11 mouse cellular contexts compared by ENCODE assay signal in genomic region chr5:23874457-23874856, GRCm38 (mm10). TPM values are rescaled to one million over a fixed set of nuclear protein-coding genes. Genes with fewer than 3 reads are reported as not detected.
DNase-seq lines count a peak whose midpoint lies in the region; ATAC-seq and TF ChIP-seq lines count a peak whose summit lies in the region.
"Had no signal": no experiment of that assay in that cellular context is flagged by ENCODE, and none has a peak within 500 bp of the region (broad histone marks: within the 10 kb centered on the region; RNA-seq: fewer than 3 reads in every experiment).

No protein-coding gene starts in this region.

- peak overlapping the region; percentile 21 for H3K4me2 ChIP-seq in heart, postnatal 0 days (ENCODE audit: low read depth, low read length)
- H3K4me2 ChIP-seq: midbrain, embryonic 11.5 days had no signal

- DNase-seq in ZHBTc4 (ENCODE audit: low read depth, low spot score) = peak; percentile 51
- DNase-seq in heart, postnatal 0 days (ENCODE audit: low spot score) = peak; percentile 80
- DNase-seq in thymus, postnatal 0 days (ENCODE audit: low spot score) = no peak
- DNase-seq in kidney, postnatal 4 days = no peak
- DNase-seq: kidney, adult 2 months; thymus, postnatal 14 days had no signal

- H3K4me1 ChIP-seq in heart, postnatal 0 days (ENCODE audit: control insufficient read depth, insufficient read depth) = peaks cover 26% of the 10 kb centered on the region

- no peak overlapping the region for H3K4me3 ChIP-seq in heart, postnatal 0 days (ENCODE audit: low read depth, low read length)

- TF ChIP-seq EP300 in heart, postnatal 0 days (IDR thresholded peaks at IDR 0.05; ENCODE audit: low read depth) = no peak; the same call in 1 of the 2 replicates

- no peak overlapping the region for H3K9ac ChIP-seq in heart, postnatal 0 days (replicated peaks; ENCODE audit: low read depth, low read length)

- H3K27me3 ChIP-seq in heart, postnatal 0 days (ENCODE audit: control insufficient read depth, insufficient read depth, low read length) = no peaks in the 10 kb centered on the region
- H3K27me3 ChIP-seq: Patski had no signal

- no peaks in the 10 kb centered on the region for H3K36me3 ChIP-seq in heart, postnatal 0 days (replicated peaks; ENCODE audit: control insufficient read depth, insufficient read depth, low read length)

- TF ChIP-seq CTCF in heart, postnatal 0 days (IDR thresholded peaks at IDR 0.05; ENCODE audit: low read depth) = no peak

- no peaks in the 10 kb centered on the region for H3K9me3 ChIP-seq in heart, postnatal 0 days (replicated peaks; ENCODE audit: control insufficient read depth, low read length)

- peak; percentile 85 for ATAC-seq in CD4-positive, CD25-positive, alpha-beta regulatory T cell, adult 4 months
- peak; percentile 94 for ATAC-seq in heart, postnatal 0 days (ENCODE audit: insufficient read depth, low read depth)
- peak; percentile 98 for ATAC-seq in neutrophil, adult 5-6 weeks (ENCODE audit: extremely low read depth, insufficient number of reproducible peaks, low FRiP score, poor library complexity, severe bottlenecking)
- no peak for ATAC-seq in erythroid progenitor cell, adult 5-6 weeks (replicated peaks; ENCODE audit: low FRiP score, poor library complexity, severe bottlenecking)
- ATAC-seq: Patski had no signal

- H3K27ac ChIP-seq in heart, postnatal 0 days (ENCODE audit: low read depth) = peak overlapping the region; percentile 83

- 34% methylated on average over 5 of the region's 5 CpGs for WGBS in heart, postnatal 0 days

RNA-seq across cellular contexts. Expression of gene Tomm7, which starts 30.5 kb away (rescaled TPM):
- polyA plus RNA-seq in CD4-positive, CD25-positive, alpha-beta regulatory T cell, adult 4 months (2017; shearing (Covaris generic)) = 100 to 1,000 TPM in 1 of 2 experiments, 10 to 100 TPM in 1; 57.3 to 118 TPM
- 21.6 and 26.0 TPM in 2 replicates for total RNA-seq in heart, postnatal 0 days (2014; rRNA removed; ENCODE audit: low replicate concordance)
- polyA plus RNA-seq in heart, postnatal 0 days (2015; fragmentation: Nextera tagmentation; extraction: Ambion mirVana) = 137 and 141 TPM in 2 replicates
- 85.4 and 95.3 TPM in 2 replicates for total RNA-seq in neutrophil, adult 5-6 weeks (2017)
- 193 and 208 TPM in 2 replicates for polyA plus RNA-seq in thymus, postnatal 0 days (2015; fragmentation: Nextera tagmentation; extraction: Ambion mirVana)
- 18.4 and 40.7 TPM in 2 replicates for total RNA-seq in erythroid progenitor cell, adult 5-6 weeks (2015; ENCODE audit: low replicate concordance)
- 34.3 and 54.9 TPM in 2 replicates for total RNA-seq in erythroid progenitor cell, adult 5-6 weeks (2017; ENCODE audit: low replicate concordance)

Comparison
In these comparisons a context has a peak if more than half of its experiments do, and no peak if none do; other contexts are left out.
1. DNase-seq: peak in ZHBTc4 (single experiment) and heart, postnatal 0 days (single experiment); none in thymus, postnatal 0 days (single experiment) and kidney, postnatal 4 days (0 of 2).